Mouse (Mus musculus) midbrain, embryonic 11.5 days (tissue): Measurements from ENCODE around the gene Ubxn6. TPM values are rescaled to one million over a fixed set of nuclear protein-coding genes. Genes with fewer than 3 reads are reported as not detected.

ENCODE experiments used
- ATAC-seq: fragments of 200-750 bp; cut with Nextera tagmentation; 2 replicates; pipeline ENCODE4 v1.8.0; 2017; ENCODE audit warnings: moderate TSS enrichment, moderate library complexity; ENCODE audit not compliant: low FRiP score
- DNase-seq: peaks from one replicate; pipeline ENCODE4 v3.0.0; 2015; ENCODE audit warnings: low spot score; ENCODE audit errors: missing footprints
- H3K27ac ChIP-seq: fragments of 300-500 bp; sonication (generic); 2 replicates; pipeline ENCODE4 v1.5.1; 2014; ENCODE audit warnings: low read depth, low read length
- H3K27me3 ChIP-seq: fragments of 300-500 bp; sonication (generic); 2 replicates; pipeline ENCODE4 v1.6.1; 2014; ENCODE audit warnings: mild to moderate bottlenecking, low read length, moderate library complexity, mixed read lengths; ENCODE audit not compliant: control insufficient read depth, insufficient read depth
- H3K36me3 ChIP-seq: fragments of 300-500 bp; sonication (generic); 2 replicates; pipeline ENCODE4 v1.6.1; 2014; ENCODE audit warnings: mild to moderate bottlenecking, low read length, moderate library complexity, mixed read lengths; ENCODE audit not compliant: control insufficient read depth, insufficient read depth
- H3K4me1 ChIP-seq: fragments of 300-500 bp; sonication (generic); 2 replicates; pipeline ENCODE4 v1.6.1; 2014; ENCODE audit warnings: low read length; ENCODE audit not compliant: control insufficient read depth, insufficient read depth
- H3K4me2 ChIP-seq: fragments of 300-500 bp; sonication (generic); 2 replicates; pipeline ENCODE4 v1.6.1; 2014; ENCODE audit warnings: mild to moderate bottlenecking, moderate library complexity
- H3K4me3 ChIP-seq: fragments of 300-500 bp; sonication (generic); 2 replicates; pipeline ENCODE4 v1.5.1; 2014; ENCODE audit warnings: low read depth, low read length
- H3K9ac ChIP-seq: fragments of 300-500 bp; sonication (generic); 2 replicates; pipeline ENCODE4 v1.6.1; 2014; ENCODE audit warnings: low read length
- H3K9me3 ChIP-seq: fragments of 300-500 bp; sonication (generic); 2 replicates; pipeline ENCODE4 v1.6.1; 2016; ENCODE audit warnings: low read length; ENCODE audit not compliant: control insufficient read depth
- WGBS: fragments of 180-500 bp; shearing (Covaris S2); extraction: QIAGEN DNeasy Blood & Tissue Kit; methylation state at CpG from one replicate; pipeline ENCODE4 v1.1.7; 2014; 5-methylcytosine and 5-hydroxymethylcytosine counted together
- polyA plus RNA-seq: library from polyadenylated mRNA; unstranded; fragments of >200 nt; fragmentation: Nextera tagmentation; extraction: Ambion mirVana; gene quantifications from 2 replicates; pipeline ENCODE4 v1.2.1, GENCODE M21; 2014

The Ubxn6 gene
- polyA plus RNA-seq, 1 experiment from 2014 or later, result 48.4 TPM

GRCm38 (mm10) chr17:56040857-56041163, 34.0 kb downstream of the Ubxn6 start:
- WGBS, result 3% methylated on average over 12 of the region's 12 CpGs
- H3K4me3 ChIP-seq, result peak overlapping the region; percentile 80
- DNase-seq, result no peak
- H3K27me3 ChIP-seq, result no peaks in the 10 kb centered on the region
- no peaks in the 10 kb centered on the region for H3K9me3 ChIP-seq
- peak overlapping the region; percentile 38; the same call in 1 of the 2 replicates for H3K27ac ChIP-seq
- peak overlapping the region; percentile 81 for H3K9ac ChIP-seq
- no peak for ATAC-seq
- peaks cover 10% of the 10 kb centered on the region for H3K36me3 ChIP-seq
- peak overlapping the region; percentile 79 for H3K4me2 ChIP-seq
- H3K4me1 ChIP-seq, result peaks cover 11% of the 10 kb centered on the region

GRCm38 (mm10) chr17:56040030-56040856, 34.6 kb downstream of the Ubxn6 start, which contains the start of gene Chaf1a:
Gene Chaf1a, plus strand, starts transcription at chr17:56040439.
- Histone ChIP-seq H3K4me1 (peaks cover 16% of the 10 kb centered on the region), H3K9ac (peak within 1 kb of the TSS; percentile 81), H3K4me3 (peak within 1 kb of the TSS; percentile 80), H3K9me3 (no peaks in the 10 kb centered on the region), H3K4me2 (peak within 1 kb of the TSS; percentile 79), H3K27ac (peak within 1 kb of the TSS; percentile 38; the same call in 1 of the 2 replicates), H3K27me3 (no peaks in the 10 kb centered on the region), H3K36me3 (peaks cover 8% of the 10 kb centered on the region)
- WGBS, result under 1% methylated on average over 68 of the region's 68 CpGs
- DNase-seq (peak; percentile 99), ATAC-seq (peak; percentile 84)

GRCm38 (mm10) chr17:56039345-56039744, 35.5 kb downstream of the Ubxn6 start:
- Histone ChIP-seq H3K27ac (no peak overlapping the region), H3K4me1 (peaks cover 20% of the 10 kb centered on the region), H3K4me3 (no peak overlapping the region), H3K36me3 (peaks cover 4% of the 10 kb centered on the region; the same call in 1 of the 2 replicates), H3K9me3 (no peaks in the 10 kb centered on the region), H3K27me3 (no peaks in the 10 kb centered on the region), H3K9ac (no peak overlapping the region), H3K4me2 (no peak overlapping the region)
- WGBS, result 85% methylated on average over 4 of the region's 4 CpGs
- ATAC-seq (no peak), DNase-seq (peak; percentile 65)

- H3K4me2 ChIP-seq, result no peak overlapping the region
- 91% methylated on average over 8 of the region's 8 CpGs for WGBS
- H3K9ac ChIP-seq, result no peak overlapping the region
- DNase-seq, result peak; percentile 64
- ATAC-seq, result no peak
- H3K4me1 ChIP-seq, result peaks cover 20% of the 10 kb centered on the region
- H3K27me3 ChIP-seq, result no peaks in the 10 kb centered on the region
- no peaks in the 10 kb centered on the region for H3K9me3 ChIP-seq
- H3K36me3 ChIP-seq, result no peaks in the 10 kb centered on the region; the same call in 1 of the 2 replicates
- H3K4me3 ChIP-seq, result no peak overlapping the region
- H3K27ac ChIP-seq, result no peak overlapping the region
Measured at GRCm38 (mm10) chr17:56038583-56039261, 36.1 kb downstream of the Ubxn6 start.

DNA sequence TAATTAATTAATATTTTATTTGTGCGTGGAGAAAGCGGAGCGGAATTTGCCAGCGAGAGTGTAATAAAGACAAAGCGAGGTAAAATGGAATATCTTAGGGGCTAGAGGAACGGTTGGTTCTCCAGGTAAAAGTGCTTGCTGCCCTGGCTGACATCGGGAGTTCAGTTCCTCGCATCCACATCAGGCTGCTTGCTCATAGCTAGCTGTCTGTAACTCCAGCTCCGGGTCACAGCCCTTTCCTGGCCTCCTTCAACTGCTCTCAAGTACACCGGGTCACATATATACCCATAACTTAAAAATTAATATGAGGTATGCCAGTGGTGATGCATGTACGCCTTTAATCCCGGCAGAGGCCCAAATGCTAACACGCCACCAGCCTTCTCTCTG, 37.9 kb downstream of the Ubxn6 start:
- no peak overlapping the region for H3K27ac ChIP-seq
- H3K36me3 ChIP-seq, result no peaks in the 10 kb centered on the region; the same call in 1 of the 2 replicates
- H3K4me3 ChIP-seq, result peak overlapping the region; percentile 2; the same call in 1 of the 2 replicates
- H3K4me2 ChIP-seq, result peak overlapping the region; percentile 26; the same call in 1 of the 2 replicates
- peak overlapping the region; percentile 10; the same call in 1 of the 2 replicates for H3K9ac ChIP-seq
- no peaks in the 10 kb centered on the region for H3K27me3 ChIP-seq
- DNase-seq, result no peak
- peaks cover 17% of the 10 kb centered on the region for H3K4me1 ChIP-seq
- WGBS, result 40% methylated on average over 13 of the region's 13 CpGs
- H3K9me3 ChIP-seq, result no peaks in the 10 kb centered on the region
- peak; percentile 20 for ATAC-seq

DNA sequence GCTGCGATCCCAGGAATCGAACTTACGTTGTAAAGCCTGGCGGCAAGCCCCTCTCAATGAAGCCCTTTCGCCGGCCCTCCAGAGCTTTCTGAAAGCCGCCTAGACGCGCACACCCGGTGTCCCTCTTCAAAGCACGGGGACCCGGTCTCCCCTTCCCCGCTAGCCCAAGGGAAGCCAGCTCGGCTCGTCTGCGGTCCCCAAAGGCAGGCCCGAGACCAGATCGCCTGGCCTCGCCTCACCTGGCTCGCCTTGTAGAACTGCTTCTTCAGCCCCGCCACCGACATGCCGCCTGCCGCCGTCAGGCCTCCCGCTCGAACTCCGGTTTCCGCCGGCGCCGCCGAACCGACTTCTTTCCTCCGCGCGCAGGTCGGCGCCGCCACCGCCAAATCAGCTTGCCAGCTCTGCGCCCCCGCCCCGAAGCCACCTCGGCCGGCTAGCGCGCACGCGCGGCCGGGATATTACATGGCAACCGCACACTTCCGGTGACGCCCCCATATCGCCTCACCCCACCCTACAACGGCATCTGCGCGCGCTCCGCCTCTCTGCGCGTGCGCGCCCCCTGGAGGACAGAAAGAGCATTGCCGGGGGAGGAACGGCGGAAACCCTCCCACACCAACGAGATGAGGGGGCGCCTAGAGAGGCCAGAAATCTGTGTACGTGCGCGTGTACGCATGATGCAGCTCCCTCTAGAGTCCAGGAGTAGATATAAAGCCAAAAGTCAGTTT, 38.5 kb downstream of the Ubxn6 start, which contains the start of gene Sh3gl1:
TSS of gene Sh3gl1 (minus strand) at position 460 of the 725 bp plus-strand sequence.
- no peaks in the 10 kb centered on the region for H3K27me3 ChIP-seq
- H3K36me3 ChIP-seq, result no peaks in the 10 kb centered on the region; the same call in 1 of the 2 replicates
- peak within 1 kb of the TSS; percentile 87 for H3K4me3 ChIP-seq
- H3K27ac ChIP-seq, result peak within 1 kb of the TSS; percentile 77
- ATAC-seq (peak; percentile 89), DNase-seq (peak; percentile 100)
- H3K4me1 ChIP-seq, result peaks cover 12% of the 10 kb centered on the region
- peak within 1 kb of the TSS; percentile 66 for H3K4me2 ChIP-seq
- H3K9me3 ChIP-seq, result no peaks in the 10 kb centered on the region
- peak within 1 kb of the TSS; percentile 90 for H3K9ac ChIP-seq
- WGBS, result under 1% methylated on average over 73 of the region's 74 CpGs

DNA sequence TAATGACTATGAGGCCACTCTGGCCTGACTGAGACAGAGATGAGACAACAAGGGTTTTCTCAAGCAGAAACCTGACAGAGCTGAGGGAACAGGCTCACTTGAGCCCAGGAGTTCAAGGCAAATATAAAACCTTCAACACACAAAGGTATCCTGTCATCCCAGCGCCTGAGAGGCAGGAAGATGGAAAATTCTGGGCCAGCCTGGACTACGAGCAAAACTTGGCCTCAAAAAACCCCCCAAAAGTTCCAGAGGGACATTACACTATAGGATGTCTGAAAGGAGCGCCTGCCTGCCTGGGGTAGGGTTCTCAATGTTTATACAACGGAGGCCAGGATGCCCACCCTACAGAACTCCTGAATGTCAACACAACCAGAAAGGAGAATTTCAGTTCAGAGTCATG, 39.6 kb downstream of the Ubxn6 start:
- Histone ChIP-seq H3K27ac (no peak overlapping the region), H3K4me3 (peak overlapping the region; percentile 87), H3K4me2 (peak overlapping the region; percentile 66), H3K4me1 (peaks cover 9% of the 10 kb centered on the region), H3K9me3 (no peaks in the 10 kb centered on the region), H3K36me3 (no peaks in the 10 kb centered on the region; the same call in 1 of the 2 replicates), H3K27me3 (no peaks in the 10 kb centered on the region), H3K9ac (peak overlapping the region; percentile 90)
- ATAC-seq, result no peak
- 83% methylated on average over 4 of the region's 4 CpGs for whole genome bisulfite sequencing
- DNase-seq, result peak; percentile 82

- ATAC-seq (no peak), DNase-seq (no peak)
- Histone ChIP-seq H3K4me1 (peaks cover 9% of the 10 kb centered on the region), H3K4me3 (no peak overlapping the region), H3K27me3 (no peaks in the 10 kb centered on the region), H3K36me3 (no peaks in the 10 kb centered on the region; the same call in 1 of the 2 replicates), H3K9ac (no peak overlapping the region; the same call in 1 of the 2 replicates), H3K4me2 (no peak overlapping the region), H3K9me3 (no peaks in the 10 kb centered on the region), H3K27ac (no peak overlapping the region)
- 88% methylated on average over 6 of the region's 6 CpGs for WGBS
Measured at GRCm38 (mm10) chr17:56034726-56035100, 40.1 kb downstream of the Ubxn6 start.
